8 mouse cellular contexts compared by ENCODE assay signal in genomic region chr15:37159349-37159748, GRCm38 (mm10).
DNase-seq lines count a peak whose midpoint lies in the region; ATAC-seq and TF ChIP-seq lines count a peak whose summit lies in the region.

No protein-coding gene starts in this region.

- H3K27me3 ChIP-seq in intestine, embryonic 15.5 days (replicated peaks) = no peaks in the 10 kb centered on the region

- no peak overlapping the region for H3K4me2 ChIP-seq in intestine, embryonic 15.5 days (replicated peaks)

- H3K9ac ChIP-seq in intestine, embryonic 15.5 days = no peak overlapping the region

- no peak overlapping the region for H3K27ac ChIP-seq in intestine, embryonic 15.5 days

- H3K9me3 ChIP-seq in intestine, embryonic 15.5 days = no peaks in the 10 kb centered on the region

- no peak overlapping the region for H3K4me3 ChIP-seq in intestine, embryonic 15.5 days (replicated peaks)
- no peak overlapping the region for H3K4me3 ChIP-seq in lung, adult 2 months (replicated peaks; ENCODE audit: extremely low read depth, low read depth, low read length)

- peak; percentile 78 for ATAC-seq in intestine, embryonic 15.5 days

- TF ChIP-seq POLR2A in lung, adult 2 months (IDR thresholded peaks at IDR 0.05; ENCODE audit: borderline replicate concordance, extremely low read depth, low read depth, low read length) = no peak

- H3K4me1 ChIP-seq in intestine, embryonic 15.5 days (replicated peaks) = 0 out of 2 replicates have a peak, but pooled peaks cover 4% of the 10 kb centered on the region
- no peaks in the 10 kb centered on the region for H3K4me1 ChIP-seq in lung, adult 2 months (ENCODE audit: control insufficient read depth, insufficient read depth, low read length)

- peak; percentile 27 for DNase-seq in embryo, embryonic 10 days (ENCODE audit: low spot score)
- no peak for DNase-seq in embryo, embryonic 9.5 days (ENCODE audit: extremely low spot score)
- DNase-seq in ES-CJ7 (ENCODE audit: low read depth, low spot score) = peak; percentile 61
- DNase-seq in lung, adult 2 months = peak; percentile 9
- no peak for DNase-seq in layer of hippocampus, adult 8-10 months (ENCODE audit: low spot score in 2 of 2)
- DNase-seq in adrenal gland, adult (ENCODE audit: inconsistent age in 2 of 2, low spot score in 1 of 2) = no peak
- no peak for DNase-seq in c-Kit-positive CD71-positive TER-119-positive erythroid progenitor cells, embryonic 14.5 days (ENCODE audit: low spot score)

- H3K36me3 ChIP-seq in intestine, embryonic 15.5 days = no peaks in the 10 kb centered on the region

- no peak for TF ChIP-seq CTCF in lung, adult 2 months (IDR thresholded peaks at IDR 0.05; ENCODE audit: insufficient read depth, low read length)

- WGBS in intestine, embryonic 15.5 days = 6% methylated on average over 4 of the region's 4 CpGs
- WGBS in lung, adult 2 months = 22% methylated on average over 4 of the region's 4 CpGs

Comparison
In these comparisons a context has a peak if more than half of its experiments do, and no peak if none do; other contexts are left out.
1. DNase-seq: peak in embryo, embryonic 10 days (single experiment), ES-CJ7 (single experiment) and lung, adult 2 months (single experiment); none in embryo, embryonic 9.5 days (single experiment), layer of hippocampus, adult 8-10 months (0 of 2), adrenal gland, adult (0 of 2) and c-Kit-positive CD71-positive TER-119-positive erythroid progenitor cells, embryonic 14.5 days (single experiment).